Mouse (Mus musculus) adrenal gland (tissue): ENCODE measurements at regions not wholly inside any gene's neighbourhood (a gene's known extent, or its start where the extent isn't known, plus 50 kb on each side); places are given as distances from the start of the nearest gene placed in this dataset.

Experiments
- intact Hi-C: fragments of 180-260 bp; cut with DNase I; formaldehyde crosslinking; loops from one replicate; pipeline ENCODE4 v1.15.1; 2025

DNA sequence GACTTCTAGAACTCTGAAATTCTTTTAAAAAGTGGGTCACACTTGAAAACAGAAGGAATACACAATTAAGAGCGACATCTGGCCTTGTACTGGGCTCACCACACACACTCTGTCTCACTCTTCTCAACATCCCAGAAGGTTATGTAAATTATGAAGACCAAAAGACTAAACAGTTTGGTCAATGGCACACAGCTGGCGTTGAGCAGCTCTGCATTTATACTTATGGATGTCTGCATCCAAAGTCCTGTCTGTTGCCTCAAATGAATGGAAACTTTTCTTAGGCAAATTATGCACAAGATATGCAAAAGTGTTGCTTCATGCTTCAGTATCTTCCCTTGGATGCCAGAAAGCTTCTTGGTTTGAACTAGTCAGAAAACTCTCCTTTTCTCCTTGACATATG, 323.5 kb downstream of the Ppp3ca start:
- intact Hi-C loops, result no loop called here

DNA sequence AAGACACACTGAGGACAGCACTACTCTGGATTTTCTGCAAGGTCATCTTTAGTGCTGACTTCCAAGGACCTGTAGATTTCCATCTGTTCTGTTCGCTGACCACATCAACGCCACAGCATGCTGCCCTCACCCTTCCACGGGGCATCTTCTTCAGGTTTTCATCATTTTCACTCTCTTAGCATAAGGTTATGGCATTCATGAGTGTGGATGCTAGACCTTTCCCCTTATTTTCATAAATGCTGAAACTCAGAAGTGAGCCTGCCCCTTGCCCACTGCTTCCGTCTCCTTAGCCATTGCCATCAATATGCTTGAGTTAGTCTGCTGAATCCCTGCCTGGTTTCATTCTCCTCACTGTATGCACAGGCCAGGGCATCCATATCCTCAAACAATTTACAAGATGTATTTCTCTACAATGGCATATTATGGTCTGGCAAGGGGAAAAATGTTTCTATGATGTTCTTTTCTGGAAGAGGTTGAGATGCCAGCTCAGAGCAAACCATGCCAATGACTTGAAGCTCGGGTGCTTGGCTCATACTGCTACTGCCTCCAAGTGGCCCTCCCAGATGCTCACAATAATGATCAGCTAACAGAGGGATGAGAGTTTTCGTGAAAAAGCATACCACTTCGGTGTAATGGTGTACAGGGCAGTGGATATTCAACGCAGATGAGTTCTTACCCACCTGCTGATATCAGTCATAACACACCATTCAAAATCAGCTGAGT, 324.6 kb downstream of the Ppp3ca start:
- intact Hi-C loops, result no loop called here

DNA sequence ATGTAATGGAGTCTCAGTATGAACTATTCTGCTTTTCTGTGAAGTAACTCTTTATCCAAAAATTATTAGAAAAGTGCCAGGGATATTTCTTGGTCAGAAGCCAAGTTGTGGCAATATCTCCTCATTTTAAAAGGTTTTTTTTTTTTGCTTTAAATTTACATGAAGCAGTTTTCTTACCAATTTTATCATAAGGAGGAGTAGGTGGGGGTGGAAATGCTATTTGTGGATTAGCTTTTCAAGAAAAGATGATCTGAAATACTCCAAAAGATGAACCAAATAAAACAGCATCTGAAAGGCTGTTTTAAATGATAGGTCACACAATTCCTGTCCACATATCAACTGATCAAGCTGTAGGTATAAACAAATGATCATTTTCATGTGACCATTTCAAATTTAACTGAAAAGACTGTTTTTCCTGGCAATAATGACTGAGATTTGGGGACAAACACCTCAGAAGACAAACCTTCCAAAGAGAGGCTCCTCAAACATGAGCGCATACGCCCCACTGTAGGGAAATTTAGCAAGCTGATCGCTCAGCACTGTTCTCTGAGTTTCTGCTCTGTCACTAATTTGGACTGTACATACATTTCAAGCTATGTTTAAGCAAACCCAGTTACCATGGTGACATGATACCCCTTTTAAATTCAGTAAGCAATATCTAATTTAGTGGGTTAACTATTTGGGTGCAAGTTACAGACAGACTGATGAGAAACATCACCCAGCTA, 325.8 kb downstream of the Ppp3ca start:
- intact Hi-C loops, result no loop called here

DNA sequence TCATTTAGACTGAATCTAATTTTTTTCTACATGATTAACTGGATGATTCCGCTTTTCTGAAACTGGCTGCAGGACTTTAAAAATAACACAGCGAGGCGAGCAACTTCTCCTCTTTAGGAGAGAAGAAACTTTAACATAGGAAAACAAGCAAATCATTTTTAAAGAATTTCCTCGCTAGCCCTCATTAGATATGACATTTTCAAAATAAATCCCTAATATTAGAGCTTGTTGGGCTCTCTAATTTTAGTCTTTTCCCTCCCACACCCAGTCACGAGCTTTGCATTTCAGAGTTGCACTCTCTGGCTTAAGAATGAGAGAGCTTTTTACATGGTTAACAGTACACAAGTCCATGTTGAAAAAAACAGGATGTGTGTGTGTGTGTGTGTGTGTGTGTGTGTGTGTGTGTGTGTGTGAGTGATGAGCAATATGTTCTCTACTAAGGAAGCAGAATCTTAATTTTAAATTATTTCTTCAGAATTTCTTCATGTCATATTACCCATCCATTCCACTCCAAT, 326.5 kb downstream of the Ppp3ca start:
- intact Hi-C loops, result no loop called here

- intact Hi-C loops, result no loop called here
Measured at GRCm38 (mm10) chr3:137011551-137011950, 329.3 kb upstream of the Emcn start.

DNA sequence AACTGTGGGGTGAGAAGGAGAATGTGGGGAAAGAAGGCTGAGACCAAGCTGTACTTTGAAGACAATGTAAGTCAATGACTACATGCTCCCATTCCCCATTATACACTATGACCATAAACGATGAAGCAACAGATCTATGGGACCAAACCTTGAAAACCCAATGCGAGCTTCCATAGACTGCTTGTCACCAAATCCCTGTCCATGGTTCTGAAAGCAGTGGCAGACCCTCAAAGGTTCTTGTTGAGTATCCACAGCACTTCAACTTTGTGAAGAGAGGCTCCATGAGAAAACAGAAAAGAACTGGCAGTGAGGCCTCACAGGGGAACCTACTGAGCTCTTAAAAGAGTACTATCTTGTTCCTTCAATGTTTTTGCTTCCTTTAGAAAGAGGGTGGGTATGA, 326.2 kb upstream of the Emcn start:
- intact Hi-C loops, result no loop called here

DNA sequence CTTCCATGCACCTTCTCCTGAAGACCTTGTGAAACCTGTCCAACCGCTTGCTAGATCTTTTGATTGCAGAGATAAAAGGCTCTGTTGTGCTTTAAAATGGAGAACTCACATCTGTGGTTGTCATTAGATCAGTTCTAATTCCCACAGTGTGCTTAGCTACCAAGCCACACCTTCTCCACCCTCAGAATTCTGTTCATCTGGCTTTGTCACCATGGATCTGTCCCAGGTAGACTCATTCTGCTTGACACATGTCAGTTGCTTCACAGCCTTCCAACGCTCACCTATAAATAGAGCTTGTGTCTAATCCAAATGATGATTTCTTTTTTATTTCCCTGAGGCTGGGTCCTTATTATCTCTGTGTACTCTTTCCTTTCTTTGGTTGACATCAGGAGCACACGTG, 325.7 kb upstream of the Emcn start:
- intact Hi-C loops, result no loop called here

- intact Hi-C loops, result no loop called here
Measured at GRCm38 (mm10) chr3:137019971-137020634, 320.8 kb upstream of the Emcn start.

DNA sequence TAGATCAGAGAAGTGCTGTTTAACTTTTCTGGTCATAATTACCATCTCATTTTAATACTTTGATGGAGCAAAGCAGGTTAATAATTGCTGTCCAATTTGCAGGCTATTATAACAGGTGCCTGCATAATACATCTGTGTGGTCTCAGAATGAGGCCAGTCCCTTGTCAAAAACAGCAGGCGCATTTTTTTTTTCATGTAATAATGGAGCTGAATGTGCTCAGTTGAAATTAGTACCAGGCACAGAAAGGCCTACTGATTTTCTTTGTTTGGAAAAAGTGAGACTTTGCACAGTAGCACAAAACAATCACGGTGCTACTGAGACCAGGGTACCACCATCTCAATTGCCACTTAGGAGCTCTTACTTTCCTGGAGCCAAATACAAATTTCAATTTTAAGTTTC, 311.3 kb upstream of the Emcn start:
- intact Hi-C loops, result no loop called here

GRCm38 (mm10) chr3:137032802-137033201, 308.1 kb upstream of the Emcn start:
- intact Hi-C loops, result no loop called here

GRCm38 (mm10) chr3:137039638-137040037, 301.2 kb upstream of the Emcn start:
- intact Hi-C loops, result no loop called here

- intact Hi-C loops, result no loop called here
Measured at GRCm38 (mm10) chr3:137056544-137057224, 284.2 kb upstream of the Emcn start.

GRCm38 (mm10) chr3:137057225-137057910, 283.5 kb upstream of the Emcn start:
- intact Hi-C loops, result no loop called here

DNA sequence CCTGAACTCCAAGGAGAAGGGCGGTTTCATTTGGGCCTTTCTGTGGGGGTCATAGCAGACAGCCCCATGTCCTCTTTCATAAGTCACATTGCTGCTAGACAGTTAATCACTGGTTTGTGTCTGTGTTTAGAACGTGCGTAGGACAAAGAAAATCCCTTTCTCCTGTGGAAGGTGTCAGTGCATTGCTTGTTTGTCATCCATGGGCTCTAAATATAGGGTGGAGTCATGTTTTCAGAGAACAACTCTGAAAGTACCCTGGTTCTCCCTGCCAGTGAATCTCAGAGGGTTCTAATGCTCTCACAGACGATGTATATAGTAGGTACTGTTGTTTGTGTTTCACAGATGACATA, 283.0 kb upstream of the Emcn start:
- intact Hi-C loops, result no loop called here

DNA sequence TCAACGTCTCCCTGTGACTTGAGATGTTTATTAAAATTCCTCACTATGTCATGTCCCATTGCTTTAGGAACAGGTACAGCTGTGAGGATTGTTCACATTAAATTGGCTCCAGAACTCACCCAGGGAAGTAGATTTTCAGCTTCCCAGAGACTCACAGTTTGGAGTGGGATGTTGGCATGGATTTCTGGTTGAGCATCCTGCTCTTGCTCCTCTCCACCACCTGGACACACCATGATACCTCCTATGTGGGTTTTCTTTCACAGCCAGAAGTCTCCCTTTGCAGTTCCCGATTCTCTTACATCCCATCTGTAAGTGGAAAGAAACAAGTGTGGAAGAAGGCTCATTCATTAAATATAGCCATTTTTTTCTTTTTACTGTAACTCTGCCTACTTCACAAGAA, 278.8 kb upstream of the Emcn start:
- intact Hi-C loops, result no loop called here

- intact Hi-C loops, result no loop called here
Measured at GRCm38 (mm10) chr3:137067336-137067735, 273.5 kb upstream of the Emcn start.

DNA sequence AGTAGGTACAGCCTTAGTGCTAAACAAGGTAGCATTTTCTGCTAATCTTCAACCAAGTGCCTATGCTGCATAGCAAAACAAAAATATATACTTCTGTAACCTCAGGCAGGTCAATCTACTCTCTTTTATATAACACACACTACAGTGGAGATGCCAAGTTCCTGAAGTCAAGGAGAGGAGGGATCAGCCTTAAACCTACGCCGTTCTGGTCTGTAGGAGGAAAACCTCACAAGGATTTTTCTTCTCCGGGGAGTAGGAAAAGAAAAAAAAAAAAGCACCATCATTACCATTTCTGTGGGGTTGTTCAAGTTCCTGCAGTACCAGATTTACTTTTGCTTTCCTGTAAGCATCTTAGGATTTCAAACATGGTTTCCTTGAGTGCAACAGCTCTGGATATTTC, 271.5 kb upstream of the Emcn start:
- intact Hi-C loops, result no loop called here

GRCm38 (mm10) chr3:137077718-137078599, 262.9 kb upstream of the Emcn start:
- intact Hi-C loops, result no loop called here

DNA sequence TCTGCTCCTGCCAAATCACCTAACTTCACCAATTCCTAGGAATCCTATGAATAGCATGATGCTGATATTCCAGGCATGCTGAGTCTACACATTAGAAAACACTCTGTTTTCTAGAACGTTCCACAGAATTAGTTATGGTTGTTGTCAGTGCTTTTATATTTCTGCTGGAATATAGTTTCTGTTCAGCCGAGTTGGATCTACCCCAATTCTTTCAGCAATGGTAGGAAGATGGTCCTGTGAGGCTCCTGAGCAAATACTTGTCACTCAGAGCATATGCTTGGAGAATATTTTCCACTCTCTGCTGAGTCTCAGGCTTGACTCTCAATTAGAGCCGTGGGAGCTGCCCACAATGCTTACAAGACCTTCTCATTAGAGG, 262.3 kb upstream of the Emcn start:
- intact Hi-C loops, result no loop called here

- intact Hi-C loops, result no loop called here
Measured at GRCm38 (mm10) chr3:137086896-137087295, 254.0 kb upstream of the Emcn start.
